Mouse (Mus musculus): Measurements from ENCODE around the gene Gapvd1. TPM values are rescaled to one million over a fixed set of nuclear protein-coding genes. Genes with fewer than 3 reads are reported as not detected.

Gene Gapvd1
- polyA plus RNA-seq, 1 experiment = 86.3 TPM

DNA sequence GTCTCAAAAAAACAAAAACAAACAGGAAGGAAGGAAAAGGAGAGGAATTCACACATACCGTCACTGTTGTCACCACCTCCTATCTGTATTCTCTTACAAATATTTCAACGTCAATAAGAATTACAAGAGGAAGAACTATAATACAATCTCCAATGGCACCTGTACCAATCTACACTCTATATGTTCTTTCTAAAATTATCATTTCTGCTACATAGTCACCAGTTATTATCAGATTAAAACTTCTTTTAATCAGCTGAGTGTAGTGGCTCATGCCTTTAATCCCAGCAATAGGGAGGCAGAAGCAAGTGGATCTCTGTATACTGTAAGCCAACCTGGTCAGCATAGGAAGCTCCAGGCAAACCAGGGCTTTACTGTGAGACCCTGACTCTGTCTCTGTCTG is 4.8 kb downstream of the Gapvd1 start:
- Histone ChIP-seq H3K9me3 (replicated peaks; ENCODE audit: control insufficient read depth, insufficient read depth, low read length, poor library complexity, severe bottlenecking) (no peaks in the 10 kb centered on the region), H3K4me3 (ENCODE audit: low read depth, low read length) (no peak overlapping the region), H3K27me3 (ENCODE audit: control insufficient read depth, insufficient read depth, low read length, poor library complexity, severe bottlenecking) (no peaks in the 10 kb centered on the region), H3K9ac (ENCODE audit: low read depth, poor library complexity, severe bottlenecking) (no peak overlapping the region), H3K27ac (ENCODE audit: insufficient read depth, low read length) (no peak overlapping the region), H3K4me1 (ENCODE audit: control insufficient read depth, insufficient read depth, low read length) (no peaks in the 10 kb centered on the region), H3K36me3 (ENCODE audit: control insufficient read depth, insufficient read depth, low read length, poor library complexity, severe bottlenecking) (no peaks in the 10 kb centered on the region)
- no peak for TF ChIP-seq POLR2A (IDR thresholded peaks at IDR 0.05; ENCODE audit: insufficient read depth, low read length)
- no peak for TF ChIP-seq CTCF (IDR thresholded peaks at IDR 0.05; ENCODE audit: low read depth, low read length)
- no peak for TF ChIP-seq EP300 (IDR thresholded peaks at IDR 0.05; ENCODE audit: insufficient read depth, low read depth, low read length)

DNA sequence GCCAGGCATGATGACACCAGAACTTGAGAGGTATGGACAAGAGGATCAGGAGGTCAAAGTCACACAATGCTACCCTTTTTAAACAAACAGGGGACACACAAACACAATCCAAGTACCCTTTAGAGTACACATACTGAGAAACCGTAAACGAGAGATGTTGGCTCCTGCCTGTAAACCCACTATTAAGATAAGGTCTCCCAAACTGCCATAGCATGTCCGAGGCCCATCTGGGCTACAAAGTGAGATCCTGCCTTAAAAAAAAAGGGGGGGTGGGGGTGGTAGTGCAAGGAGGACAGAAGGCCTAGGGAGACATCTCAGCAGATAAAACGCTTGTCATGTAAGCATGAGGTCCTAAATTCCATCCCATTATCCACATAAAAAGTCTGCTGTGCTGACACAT is 6.6 kb downstream of the Gapvd1 start:
- Histone ChIP-seq H3K27ac (ENCODE audit: insufficient read depth, low read length) (no peak overlapping the region), H3K36me3 (ENCODE audit: control insufficient read depth, insufficient read depth, low read length, poor library complexity, severe bottlenecking) (no peaks in the 10 kb centered on the region), H3K9ac (ENCODE audit: low read depth, poor library complexity, severe bottlenecking) (no peak overlapping the region), H3K4me3 (ENCODE audit: low read depth, low read length) (no peak overlapping the region), H3K4me1 (ENCODE audit: control insufficient read depth, insufficient read depth, low read length) (no peaks in the 10 kb centered on the region), H3K27me3 (ENCODE audit: control insufficient read depth, insufficient read depth, low read length, poor library complexity, severe bottlenecking) (no peaks in the 10 kb centered on the region), H3K9me3 (replicated peaks; ENCODE audit: control insufficient read depth, insufficient read depth, low read length, poor library complexity, severe bottlenecking) (no peaks in the 10 kb centered on the region)
- TF ChIP-seq CTCF (IDR thresholded peaks at IDR 0.05; ENCODE audit: low read depth, low read length) (no peak), EP300 (IDR thresholded peaks at IDR 0.05; ENCODE audit: insufficient read depth, low read depth, low read length) (no peak), POLR2A (IDR thresholded peaks at IDR 0.05; ENCODE audit: insufficient read depth, low read length) (no peak)

DNA sequence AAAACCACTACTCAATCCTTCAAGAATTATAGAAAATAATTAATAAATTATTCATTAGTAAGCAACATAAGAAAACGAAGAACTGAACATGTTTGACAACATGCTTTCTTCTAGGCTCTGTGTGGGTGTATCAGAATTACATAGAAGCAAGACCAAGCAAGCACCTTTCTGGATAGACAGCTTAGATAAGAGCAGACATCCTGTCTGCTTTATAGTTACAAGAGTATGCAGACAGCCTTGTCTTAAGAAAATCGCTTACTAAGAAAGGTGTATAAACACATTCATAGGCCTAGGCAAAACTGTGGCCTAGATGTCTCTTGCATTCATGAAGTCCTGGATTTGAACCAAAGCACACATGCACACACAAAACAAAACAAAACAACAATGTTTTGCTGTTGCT is 9.4 kb downstream of the Gapvd1 start:
- no peaks in the 10 kb centered on the region for H3K9me3 ChIP-seq (replicated peaks; ENCODE audit: control insufficient read depth, insufficient read depth, low read length, poor library complexity, severe bottlenecking)
- H3K27ac ChIP-seq (ENCODE audit: insufficient read depth, low read length) = no peak overlapping the region
- H3K36me3 ChIP-seq (ENCODE audit: control insufficient read depth, insufficient read depth, low read length, poor library complexity, severe bottlenecking) = no peaks in the 10 kb centered on the region
- no peak for TF ChIP-seq CTCF (IDR thresholded peaks at IDR 0.05; ENCODE audit: low read depth, low read length)
- no peak for TF ChIP-seq POLR2A (IDR thresholded peaks at IDR 0.05; ENCODE audit: insufficient read depth, low read length)
- TF ChIP-seq EP300 (IDR thresholded peaks at IDR 0.05; ENCODE audit: insufficient read depth, low read depth, low read length) = no peak
- H3K4me3 ChIP-seq (ENCODE audit: low read depth, low read length) = no peak overlapping the region
- H3K9ac ChIP-seq (ENCODE audit: low read depth, poor library complexity, severe bottlenecking) = no peak overlapping the region
- H3K27me3 ChIP-seq (ENCODE audit: control insufficient read depth, insufficient read depth, low read length, poor library complexity, severe bottlenecking) = no peaks in the 10 kb centered on the region
- H3K4me1 ChIP-seq (ENCODE audit: control insufficient read depth, insufficient read depth, low read length) = no peaks in the 10 kb centered on the region

DNA sequence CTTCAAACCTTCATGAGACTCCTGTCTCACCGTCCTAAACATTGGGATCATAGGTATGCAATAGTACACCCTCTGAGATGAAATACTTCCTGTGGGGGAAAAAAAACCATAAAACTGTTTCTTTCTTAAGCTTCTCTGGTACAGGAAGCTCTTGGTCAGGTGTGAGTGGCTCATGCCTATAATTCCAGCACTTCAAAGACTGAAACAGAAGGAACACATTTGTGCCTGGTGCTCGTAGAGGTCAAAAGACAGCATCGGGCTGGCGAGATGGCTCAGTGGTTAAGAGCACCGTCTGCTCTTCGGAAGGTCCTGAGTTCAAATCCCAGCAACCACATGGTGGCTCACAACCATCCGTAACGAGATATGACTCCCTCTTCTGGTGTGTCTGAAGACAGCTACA is 10.6 kb downstream of the Gapvd1 start:
- H3K27me3 ChIP-seq (ENCODE audit: control insufficient read depth, insufficient read depth, low read length, poor library complexity, severe bottlenecking) = no peaks in the 10 kb centered on the region
- no peak overlapping the region for H3K9ac ChIP-seq (ENCODE audit: low read depth, poor library complexity, severe bottlenecking)
- H3K36me3 ChIP-seq (ENCODE audit: control insufficient read depth, insufficient read depth, low read length, poor library complexity, severe bottlenecking) = no peaks in the 10 kb centered on the region
- H3K27ac ChIP-seq (ENCODE audit: insufficient read depth, low read length) = no peak overlapping the region
- H3K4me3 ChIP-seq (ENCODE audit: low read depth, low read length) = no peak overlapping the region
- TF ChIP-seq EP300 (IDR thresholded peaks at IDR 0.05; ENCODE audit: insufficient read depth, low read depth, low read length) = no peak
- TF ChIP-seq POLR2A (IDR thresholded peaks at IDR 0.05; ENCODE audit: insufficient read depth, low read length) = no peak
- TF ChIP-seq CTCF (IDR thresholded peaks at IDR 0.05; ENCODE audit: low read depth, low read length) = no peak
- no peaks in the 10 kb centered on the region for H3K4me1 ChIP-seq (ENCODE audit: control insufficient read depth, insufficient read depth, low read length)
- H3K9me3 ChIP-seq (replicated peaks; ENCODE audit: control insufficient read depth, insufficient read depth, low read length, poor library complexity, severe bottlenecking) = no peaks in the 10 kb centered on the region

DNA sequence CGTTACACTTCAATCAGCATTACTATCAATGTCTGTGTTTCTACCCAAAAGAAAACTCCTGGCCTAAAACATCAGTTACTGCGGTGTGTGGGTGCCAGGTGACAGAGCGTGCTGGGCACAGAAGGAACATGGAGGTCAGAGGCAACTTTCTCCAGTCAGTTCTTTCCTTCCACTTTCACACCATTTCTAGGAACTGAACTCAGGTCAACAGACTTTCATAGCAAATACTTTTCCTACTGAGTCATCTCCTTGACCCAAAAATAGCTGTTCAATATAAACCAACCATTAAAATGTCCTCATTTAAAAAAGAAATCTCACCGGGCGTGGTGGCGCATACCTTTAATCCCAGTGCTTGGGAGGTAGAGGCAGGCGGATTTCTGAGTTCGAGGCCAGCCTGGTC is 12.4 kb downstream of the Gapvd1 start:
- Histone ChIP-seq H3K27me3 (ENCODE audit: control insufficient read depth, insufficient read depth, low read length, poor library complexity, severe bottlenecking) (no peaks in the 10 kb centered on the region), H3K9ac (ENCODE audit: low read depth, poor library complexity, severe bottlenecking) (no peak overlapping the region), H3K4me1 (ENCODE audit: control insufficient read depth, insufficient read depth, low read length) (no peaks in the 10 kb centered on the region), H3K9me3 (replicated peaks; ENCODE audit: control insufficient read depth, insufficient read depth, low read length, poor library complexity, severe bottlenecking) (no peaks in the 10 kb centered on the region), H3K4me3 (ENCODE audit: low read depth, low read length) (no peak overlapping the region), H3K27ac (ENCODE audit: insufficient read depth, low read length) (no peak overlapping the region), H3K36me3 (ENCODE audit: control insufficient read depth, insufficient read depth, low read length, poor library complexity, severe bottlenecking) (no peaks in the 10 kb centered on the region)
- TF ChIP-seq CTCF (IDR thresholded peaks at IDR 0.05; ENCODE audit: low read depth, low read length) = no peak
- TF ChIP-seq EP300 (IDR thresholded peaks at IDR 0.05; ENCODE audit: insufficient read depth, low read depth, low read length) = no peak

DNA sequence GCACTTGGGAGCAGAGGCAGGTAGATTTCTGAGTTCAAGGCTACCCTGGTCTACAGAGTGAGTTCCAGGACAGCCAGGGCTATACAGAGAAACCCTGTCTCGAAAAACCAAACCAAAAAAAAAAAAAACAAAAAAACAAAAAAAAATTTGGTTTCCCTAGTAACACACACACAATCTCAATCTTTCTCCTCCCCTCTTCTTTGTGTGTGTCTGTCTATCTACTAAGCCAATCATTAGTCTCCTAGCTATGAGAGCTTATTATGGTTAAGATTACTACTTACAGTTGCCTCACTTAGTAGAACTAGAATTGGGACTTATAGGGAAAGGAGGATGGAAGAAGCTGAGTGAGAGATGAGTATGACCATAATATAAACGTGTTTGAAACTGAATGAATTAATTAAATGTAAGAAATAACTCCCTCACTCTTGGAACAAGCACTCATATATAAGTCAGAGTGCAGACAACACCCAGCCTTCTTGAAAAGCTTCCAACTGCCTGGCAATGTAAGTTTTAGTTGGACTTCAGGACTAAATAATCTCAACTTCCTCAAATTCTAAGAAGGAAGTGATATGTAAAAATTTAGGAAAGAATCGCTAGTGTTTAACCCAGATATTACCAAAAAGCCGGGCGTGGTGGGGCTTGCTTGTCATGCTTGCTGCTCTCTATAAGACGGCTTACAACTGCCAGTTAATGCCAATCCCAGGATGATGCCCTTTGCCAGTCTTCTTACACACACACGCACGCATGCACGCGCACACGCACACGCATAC is 13.5 kb downstream of the Gapvd1 start:
- no peak for TF ChIP-seq POLR2A (IDR thresholded peaks at IDR 0.05; ENCODE audit: insufficient read depth, low read length)
- Histone ChIP-seq H3K27ac (ENCODE audit: insufficient read depth, low read length) (no peak overlapping the region), H3K4me3 (ENCODE audit: low read depth, low read length) (no peak overlapping the region), H3K36me3 (ENCODE audit: control insufficient read depth, insufficient read depth, low read length, poor library complexity, severe bottlenecking) (no peaks in the 10 kb centered on the region), H3K9me3 (replicated peaks; ENCODE audit: control insufficient read depth, insufficient read depth, low read length, poor library complexity, severe bottlenecking) (no peaks in the 10 kb centered on the region), H3K9ac (ENCODE audit: low read depth, poor library complexity, severe bottlenecking) (no peak overlapping the region), H3K4me1 (ENCODE audit: control insufficient read depth, insufficient read depth, low read length) (no peaks in the 10 kb centered on the region), H3K27me3 (ENCODE audit: control insufficient read depth, insufficient read depth, low read length, poor library complexity, severe bottlenecking) (no peaks in the 10 kb centered on the region)
